Mouse (Mus musculus): ENCODE data around the gene Cop1.

DNA sequence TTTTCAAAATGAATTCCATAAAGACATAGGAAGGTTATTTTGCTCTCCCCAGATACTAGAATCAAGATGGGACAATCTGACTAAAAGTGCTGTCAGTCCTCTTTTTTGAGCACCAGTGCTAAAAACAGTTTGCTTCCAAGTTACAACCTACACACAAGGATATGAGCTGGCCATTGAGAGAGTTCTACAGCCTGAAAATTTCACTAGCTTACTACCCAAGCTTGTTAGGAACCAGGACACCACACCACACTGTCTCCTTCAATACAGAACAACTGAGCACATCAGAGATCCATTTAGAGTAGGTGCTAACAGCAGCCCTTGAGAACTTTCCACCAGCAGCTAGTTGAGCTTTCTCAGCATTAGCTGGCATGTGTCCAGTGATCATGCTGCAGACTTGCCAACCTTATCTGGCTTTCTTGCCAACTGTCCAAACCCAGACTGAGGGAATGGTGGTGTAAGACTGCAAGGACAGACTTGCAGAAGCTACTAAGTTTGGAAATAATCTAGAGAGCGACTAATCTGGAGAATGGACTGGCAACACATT lies 123.0 kb downstream of the Cop1 start:
- no peak for TF ChIP-seq POLR2A (IDR thresholded peaks at IDR 0.05; ENCODE audit: borderline replicate concordance, low read depth, low read length)
- TF ChIP-seq CTCF (IDR thresholded peaks at IDR 0.05; ENCODE audit: low read depth, low read length) = no peak

Measured in bone marrow macrophage, adult 2 months (primary cell).